Mouse (Mus musculus): ENCODE measurements at regions not wholly inside any gene's neighbourhood (a gene's known extent, or its start where the extent isn't known, plus 50 kb on each side); places are given as distances from the start of the nearest gene placed in this dataset.
A peak's percentile ranks its signal among the peaks of the same experiment; 100 is the strongest.

- 97% methylated on average over 6 of the region's 6 CpGs for WGBS
- no peaks in the 10 kb centered on the region for H3K27me3 ChIP-seq (ENCODE audit: control insufficient read depth, insufficient read depth, low read length)
- H3K9me3 ChIP-seq (ENCODE audit: control insufficient read depth, low read length) = no peaks in the 10 kb centered on the region
- no peaks in the 10 kb centered on the region for H3K36me3 ChIP-seq (ENCODE audit: control insufficient read depth, insufficient read depth, low read length)
- H3K4me1 ChIP-seq (replicated peaks; ENCODE audit: control insufficient read depth, insufficient read depth, low read length) = no peaks in the 10 kb centered on the region
- DNase-seq (ENCODE audit: low spot score) = no peak
- ATAC-seq (replicated peaks; ENCODE audit: low FRiP score) = no peak
- H3K4me3 ChIP-seq (ENCODE audit: low read depth, low read length) = no peak overlapping the region
- no peak overlapping the region for H3K27ac ChIP-seq (ENCODE audit: low read depth, low read length)
- no peak overlapping the region for H3K4me2 ChIP-seq (ENCODE audit: low read depth, low read length, severe bottlenecking)
- H3K9ac ChIP-seq (ENCODE audit: low read length) = no peak overlapping the region
Measured at GRCm38 (mm10) chr11:28708431-28708830, 124.3 kb upstream of the Ccdc85a start.

GRCm38 (mm10) chr11:28702384-28702783 lies 118.3 kb upstream of the Ccdc85a start:
- Histone ChIP-seq H3K36me3 (ENCODE audit: control insufficient read depth, insufficient read depth, low read length) (no peaks in the 10 kb centered on the region), H3K9me3 (ENCODE audit: control insufficient read depth, low read length) (no peaks in the 10 kb centered on the region), H3K27ac (ENCODE audit: low read depth, low read length) (no peak overlapping the region), H3K4me2 (ENCODE audit: low read depth, low read length, severe bottlenecking) (no peak overlapping the region), H3K9ac (ENCODE audit: low read length) (no peak overlapping the region), H3K27me3 (ENCODE audit: control insufficient read depth, insufficient read depth, low read length) (no peaks in the 10 kb centered on the region), H3K4me1 (replicated peaks; ENCODE audit: control insufficient read depth, insufficient read depth, low read length) (no peaks in the 10 kb centered on the region), H3K4me3 (ENCODE audit: low read depth, low read length) (no peak overlapping the region)
- no peak for DNase-seq (ENCODE audit: low spot score)
- 85% methylated on average over 1 of the region's 1 CpGs for WGBS
- no peak for ATAC-seq (replicated peaks; ENCODE audit: low FRiP score)

- no peaks in the 10 kb centered on the region for H3K27me3 ChIP-seq (ENCODE audit: control insufficient read depth, insufficient read depth, low read length)
- H3K27ac ChIP-seq (ENCODE audit: low read depth, low read length) = no peak overlapping the region
- no peaks in the 10 kb centered on the region for H3K9me3 ChIP-seq (ENCODE audit: control insufficient read depth, low read length)
- ATAC-seq (replicated peaks; ENCODE audit: low FRiP score) = no peak
- H3K4me2 ChIP-seq (ENCODE audit: low read depth, low read length, severe bottlenecking) = no peak overlapping the region
- H3K36me3 ChIP-seq (ENCODE audit: control insufficient read depth, insufficient read depth, low read length) = no peaks in the 10 kb centered on the region
- no peak for DNase-seq (ENCODE audit: low spot score)
- WGBS = 96% methylated on average over 2 of the region's 2 CpGs
- H3K4me3 ChIP-seq (ENCODE audit: low read depth, low read length) = no peak overlapping the region
- H3K9ac ChIP-seq (ENCODE audit: low read length) = no peak overlapping the region
- H3K4me1 ChIP-seq (replicated peaks; ENCODE audit: control insufficient read depth, insufficient read depth, low read length) = no peaks in the 10 kb centered on the region
Measured at GRCm38 (mm10) chr11:28701379-28701778, 117.3 kb upstream of the Ccdc85a start.

GRCm38 (mm10) chr11:28699766-28700165 lies 115.6 kb upstream of the Ccdc85a start:
- Histone ChIP-seq H3K9ac (ENCODE audit: low read length) (no peak overlapping the region), H3K4me3 (ENCODE audit: low read depth, low read length) (no peak overlapping the region), H3K4me2 (ENCODE audit: low read depth, low read length, severe bottlenecking) (no peak overlapping the region), H3K36me3 (ENCODE audit: control insufficient read depth, insufficient read depth, low read length) (no peaks in the 10 kb centered on the region), H3K27me3 (ENCODE audit: control insufficient read depth, insufficient read depth, low read length) (no peaks in the 10 kb centered on the region), H3K27ac (ENCODE audit: low read depth, low read length) (no peak overlapping the region), H3K4me1 (replicated peaks; ENCODE audit: control insufficient read depth, insufficient read depth, low read length) (no peaks in the 10 kb centered on the region), H3K9me3 (ENCODE audit: control insufficient read depth, low read length) (no peaks in the 10 kb centered on the region)
- ATAC-seq (replicated peaks; ENCODE audit: low FRiP score) = no peak
- DNase-seq (ENCODE audit: low spot score) = no peak

GRCm38 (mm10) chr11:28697644-28698480 lies 113.7 kb upstream of the Ccdc85a start:
- H3K4me3 ChIP-seq (ENCODE audit: low read depth, low read length) = no peak overlapping the region
- peak overlapping the region; percentile 53; the same call in 1 of the 2 replicates for H3K27ac ChIP-seq (ENCODE audit: low read depth, low read length)
- DNase-seq (ENCODE audit: low spot score) = peak; percentile 55
- no peaks in the 10 kb centered on the region for H3K27me3 ChIP-seq (ENCODE audit: control insufficient read depth, insufficient read depth, low read length)
- no peak overlapping the region for H3K9ac ChIP-seq (ENCODE audit: low read length)
- WGBS = 26% methylated on average over 8 of the region's 8 CpGs
- H3K9me3 ChIP-seq (ENCODE audit: control insufficient read depth, low read length) = no peaks in the 10 kb centered on the region
- peak; percentile 82 for ATAC-seq (replicated peaks; ENCODE audit: low FRiP score)
- H3K36me3 ChIP-seq (ENCODE audit: control insufficient read depth, insufficient read depth, low read length) = no peaks in the 10 kb centered on the region
- no peaks in the 10 kb centered on the region for H3K4me1 ChIP-seq (replicated peaks; ENCODE audit: control insufficient read depth, insufficient read depth, low read length)
- H3K4me2 ChIP-seq (ENCODE audit: low read depth, low read length, severe bottlenecking) = no peak overlapping the region

- no peak overlapping the region for H3K27ac ChIP-seq (ENCODE audit: low read depth, low read length)
- H3K9ac ChIP-seq (ENCODE audit: low read length) = no peak overlapping the region
- no peak overlapping the region for H3K4me3 ChIP-seq (ENCODE audit: low read depth, low read length)
- no peak overlapping the region for H3K4me2 ChIP-seq (ENCODE audit: low read depth, low read length, severe bottlenecking)
- ATAC-seq (replicated peaks; ENCODE audit: low FRiP score) = no peak
- no peaks in the 10 kb centered on the region for H3K27me3 ChIP-seq (ENCODE audit: control insufficient read depth, insufficient read depth, low read length)
- no peaks in the 10 kb centered on the region for H3K4me1 ChIP-seq (replicated peaks; ENCODE audit: control insufficient read depth, insufficient read depth, low read length)
- H3K9me3 ChIP-seq (ENCODE audit: control insufficient read depth, low read length) = no peaks in the 10 kb centered on the region
- no peak for DNase-seq (ENCODE audit: low spot score)
- H3K36me3 ChIP-seq (ENCODE audit: control insufficient read depth, insufficient read depth, low read length) = no peaks in the 10 kb centered on the region
- 89% methylated on average over 3 of the region's 3 CpGs for WGBS
Measured at GRCm38 (mm10) chr11:28695031-28695430, 110.9 kb upstream of the Ccdc85a start.

GRCm38 (mm10) chr11:28693303-28693702 lies 109.2 kb upstream of the Ccdc85a start:
- Histone ChIP-seq H3K4me1 (replicated peaks; ENCODE audit: control insufficient read depth, insufficient read depth, low read length) (no peaks in the 10 kb centered on the region), H3K36me3 (ENCODE audit: control insufficient read depth, insufficient read depth, low read length) (no peaks in the 10 kb centered on the region), H3K27ac (ENCODE audit: low read depth, low read length) (no peak overlapping the region), H3K4me2 (ENCODE audit: low read depth, low read length, severe bottlenecking) (no peak overlapping the region), H3K9ac (ENCODE audit: low read length) (no peak overlapping the region), H3K27me3 (ENCODE audit: control insufficient read depth, insufficient read depth, low read length) (no peaks in the 10 kb centered on the region), H3K4me3 (ENCODE audit: low read depth, low read length) (no peak overlapping the region), H3K9me3 (ENCODE audit: control insufficient read depth, low read length) (no peaks in the 10 kb centered on the region)
- DNase-seq (ENCODE audit: low spot score) (no peak), ATAC-seq (replicated peaks; ENCODE audit: low FRiP score) (no peak)
- 47% methylated on average over 1 of the region's 1 CpGs for WGBS

GRCm38 (mm10) chr11:28692263-28693194 lies 108.4 kb upstream of the Ccdc85a start:
- Histone ChIP-seq H3K9ac (ENCODE audit: low read length) (no peak overlapping the region), H3K4me1 (replicated peaks; ENCODE audit: control insufficient read depth, insufficient read depth, low read length) (no peaks in the 10 kb centered on the region), H3K27ac (ENCODE audit: low read depth, low read length) (no peak overlapping the region), H3K36me3 (ENCODE audit: control insufficient read depth, insufficient read depth, low read length) (no peaks in the 10 kb centered on the region), H3K27me3 (ENCODE audit: control insufficient read depth, insufficient read depth, low read length) (no peaks in the 10 kb centered on the region), H3K9me3 (ENCODE audit: control insufficient read depth, low read length) (no peaks in the 10 kb centered on the region), H3K4me3 (ENCODE audit: low read depth, low read length) (no peak overlapping the region), H3K4me2 (ENCODE audit: low read depth, low read length, severe bottlenecking) (no peak overlapping the region)
- DNase-seq (ENCODE audit: low spot score) = no peak
- 59% methylated on average over 3 of the region's 3 CpGs for WGBS
- peak; percentile 58; the same call in 1 of the 2 replicates for ATAC-seq (replicated peaks; ENCODE audit: low FRiP score)

Data from forebrain, embryonic 11.5 days (tissue).